Mouse (Mus musculus): ENCODE results near the gene Cdh22.

Cdh22 gene

DNA sequence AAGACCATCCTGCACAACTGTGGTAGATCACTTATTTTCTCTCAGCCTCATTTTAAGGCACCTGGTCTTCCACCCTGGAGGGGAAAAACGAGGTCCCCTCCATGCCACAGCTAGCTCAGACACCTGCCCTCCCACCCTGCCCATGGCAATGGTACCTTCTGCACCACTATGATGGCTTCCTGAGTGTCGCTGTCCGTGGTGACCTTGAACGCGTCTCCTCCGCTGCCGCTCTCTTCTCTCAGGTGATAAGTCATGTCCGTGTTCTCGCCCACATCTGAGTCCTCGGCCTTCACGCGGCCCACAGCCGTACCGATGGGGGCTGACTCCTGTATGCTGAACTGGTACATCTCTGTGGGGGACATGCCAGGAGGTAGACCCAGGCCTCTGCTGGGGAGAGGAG lies 91.2 kb downstream of the Cdh22 start:
- DNase-seq, result no peak

DNA sequence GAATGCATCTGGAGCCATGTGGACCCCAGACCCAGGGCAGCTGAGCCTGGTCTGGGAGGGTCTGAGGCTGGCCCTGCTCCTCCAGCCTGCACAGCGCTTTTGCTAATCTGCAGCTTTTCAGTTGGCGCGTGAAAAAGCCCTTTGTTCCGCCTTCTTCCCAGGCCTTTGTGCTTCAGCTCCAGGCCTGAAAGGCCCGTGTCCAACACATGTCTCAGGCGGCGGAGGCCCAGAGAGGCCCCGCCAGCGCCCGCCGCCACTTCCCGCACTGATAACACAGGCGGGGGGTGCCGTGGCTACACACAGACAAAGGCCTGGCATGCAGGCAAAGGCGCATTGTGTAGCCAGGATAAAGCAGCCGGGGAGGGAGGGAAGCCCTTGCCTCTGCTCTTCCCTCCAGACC lies 98.6 kb downstream of the Cdh22 start:
- DNase-seq, result peak; percentile 12

DNA sequence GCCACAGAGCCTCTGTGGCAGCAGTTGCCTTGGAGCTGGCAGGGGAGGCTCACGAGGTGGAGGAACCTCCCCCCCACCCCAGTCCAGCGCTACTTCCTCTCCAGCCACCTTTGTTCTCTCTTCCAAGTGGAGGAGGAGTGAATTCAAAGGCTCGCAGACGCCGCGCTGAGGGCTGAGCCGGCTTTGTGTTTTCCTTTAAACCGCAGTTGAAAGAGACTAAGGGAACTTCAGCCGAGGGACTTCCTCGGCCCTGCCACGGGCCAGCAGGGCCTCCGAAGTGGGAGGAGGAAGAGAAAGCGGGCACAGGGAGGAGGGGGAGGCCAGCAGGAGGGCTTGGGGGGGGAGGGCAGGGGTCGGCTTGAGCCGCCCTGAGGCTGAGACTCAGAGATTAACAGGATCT lies 101.1 kb downstream of the Cdh22 start:
- no peak for DNase-seq

DNA sequence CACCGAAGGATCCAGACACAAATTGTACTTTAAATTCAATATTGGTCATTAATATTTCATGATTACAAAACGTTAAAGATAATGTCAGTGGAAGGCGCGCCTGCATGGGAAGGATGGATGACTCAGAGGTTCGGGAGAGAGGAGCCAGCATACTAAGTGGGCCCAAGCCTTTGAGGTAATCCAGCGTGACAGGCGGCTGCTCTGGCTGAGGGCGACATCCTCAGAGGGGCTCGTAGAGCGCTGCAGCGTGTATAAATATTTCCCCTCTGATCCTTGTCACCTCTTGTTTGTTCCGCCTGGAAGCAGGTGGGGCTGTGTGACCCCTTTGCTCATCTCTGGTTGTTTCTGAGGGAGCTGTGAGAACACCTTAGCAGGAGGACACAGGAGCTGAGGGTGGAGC lies 103.2 kb downstream of the Cdh22 start:
- no peak for DNase-seq

DNA sequence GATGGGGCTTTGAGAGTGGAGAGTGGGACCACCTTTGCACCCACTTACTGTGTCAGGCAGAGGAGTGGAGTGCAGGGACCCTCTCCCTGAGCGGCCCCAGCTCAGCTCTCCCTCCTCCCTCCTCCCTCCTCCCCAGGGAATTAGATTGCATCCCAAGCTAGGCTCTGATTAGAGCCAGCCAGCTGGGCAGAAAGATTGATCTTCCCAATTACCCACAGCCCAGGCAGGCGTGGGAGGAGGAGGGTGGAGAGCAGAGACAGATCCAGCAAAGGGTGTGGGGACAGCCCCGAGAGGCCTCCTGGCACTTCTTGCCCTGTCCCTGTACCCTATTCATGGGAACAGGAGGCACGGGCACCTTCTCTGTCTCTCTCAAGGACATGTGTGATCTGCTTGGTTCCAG lies 105.5 kb downstream of the Cdh22 start:
- DNase-seq, result no peak

DNA sequence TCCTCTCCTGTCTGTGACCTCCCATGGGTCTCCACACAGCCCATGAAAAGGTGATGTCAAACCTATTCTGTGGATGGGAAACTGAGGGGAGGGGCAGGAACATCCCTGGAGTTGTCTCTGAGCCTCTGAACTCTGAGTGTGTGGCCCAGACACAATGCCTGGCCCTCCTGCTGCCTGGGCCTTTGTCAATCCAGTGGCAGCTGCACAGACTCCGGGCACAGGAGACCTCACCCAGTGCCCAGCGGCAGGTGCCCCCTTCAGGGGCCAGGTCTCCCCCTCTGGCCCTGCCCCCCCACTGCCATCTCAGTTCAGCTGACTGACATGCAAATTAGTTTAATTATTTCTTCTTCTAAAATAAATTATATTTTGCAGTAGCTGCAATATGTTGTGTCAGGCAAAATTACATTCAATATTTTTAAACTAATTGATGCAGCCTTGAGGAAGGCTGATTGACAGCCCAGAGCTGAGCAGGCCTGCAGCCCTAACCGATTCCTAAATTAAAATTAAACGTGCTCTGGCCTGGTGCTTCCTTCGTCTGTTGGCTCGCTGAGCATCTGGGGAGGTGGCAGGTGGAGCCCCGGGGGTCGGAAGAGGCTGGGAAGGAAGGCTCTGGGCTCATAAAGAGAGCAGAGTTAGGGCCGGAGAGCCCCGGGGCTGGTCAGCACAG lies 107.6 kb downstream of the Cdh22 start:
- DNase-seq, result no peak

DNA sequence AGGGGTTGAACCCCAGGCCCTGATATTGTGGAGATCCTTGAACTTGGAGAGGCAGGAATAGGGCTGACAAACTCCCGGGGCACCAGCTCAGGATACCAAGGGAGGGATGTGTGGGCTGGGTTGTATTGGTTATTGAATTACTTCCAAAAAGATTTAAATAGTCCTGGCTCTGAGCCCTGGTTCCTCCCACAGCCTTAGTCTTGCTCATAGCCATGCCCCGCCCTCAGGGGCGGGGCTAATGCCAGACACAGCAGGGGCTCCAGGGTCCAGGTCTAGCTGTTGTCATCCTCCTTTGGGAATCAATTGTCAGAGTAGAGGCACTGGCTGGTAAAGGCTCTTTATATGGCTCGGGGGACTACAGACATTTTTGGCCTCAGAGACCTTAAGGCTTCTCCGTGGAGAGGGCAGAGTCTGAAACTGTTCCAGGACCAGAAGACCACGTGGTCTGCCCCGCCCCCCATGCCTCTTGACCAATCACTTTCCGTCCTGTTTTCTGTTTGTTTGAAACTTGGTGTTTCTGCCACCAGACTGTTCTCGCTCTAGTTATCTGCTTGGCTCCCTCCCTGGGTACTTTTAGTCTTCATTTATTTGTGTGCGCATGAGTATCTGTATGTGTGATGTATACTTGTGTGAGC lies 113.3 kb downstream of the Cdh22 start:
- peak; percentile 49 for DNase-seq

DNA sequence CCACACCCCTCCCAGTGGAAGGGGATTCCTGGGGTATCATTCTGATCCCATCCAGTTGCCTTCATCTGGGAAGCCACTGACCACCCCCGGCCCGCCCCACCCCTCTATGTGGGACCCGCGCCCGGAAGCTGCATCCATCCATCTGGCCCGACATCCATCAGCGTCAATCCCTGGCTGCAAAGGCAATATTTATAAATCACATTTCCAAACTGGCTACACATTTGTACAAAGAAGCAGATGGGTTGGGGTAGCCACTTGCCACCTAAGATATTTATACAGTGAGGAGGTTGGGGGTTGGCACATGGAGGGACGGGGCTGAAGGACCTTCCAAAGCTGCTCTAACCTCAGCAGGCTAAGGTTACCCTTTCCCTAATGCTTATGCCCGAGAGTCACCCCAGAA lies 113.9 kb downstream of the Cdh22 start:
- DNase-seq, result no peak

DNA sequence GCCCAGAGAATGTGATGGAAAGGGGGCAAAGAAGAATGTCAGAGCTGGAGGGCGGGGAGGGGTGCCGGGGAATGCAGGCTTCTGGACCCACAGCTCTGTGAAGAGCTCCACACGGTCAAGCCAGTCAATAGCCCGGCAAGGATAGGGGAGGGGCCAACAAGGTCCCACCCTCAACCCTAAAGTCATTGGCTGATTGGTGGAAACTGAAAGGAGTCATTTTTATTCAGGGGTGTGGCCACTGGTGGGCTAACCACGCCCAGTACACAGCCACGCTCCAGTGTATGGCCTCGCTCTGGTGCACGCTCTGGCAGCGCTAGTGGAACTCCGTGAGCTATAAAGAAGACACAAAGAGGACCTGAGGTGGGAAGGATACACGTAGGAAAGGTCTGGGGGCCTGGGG lies 120.9 kb downstream of the Cdh22 start:
- DNase-seq, result no peak

DNA sequence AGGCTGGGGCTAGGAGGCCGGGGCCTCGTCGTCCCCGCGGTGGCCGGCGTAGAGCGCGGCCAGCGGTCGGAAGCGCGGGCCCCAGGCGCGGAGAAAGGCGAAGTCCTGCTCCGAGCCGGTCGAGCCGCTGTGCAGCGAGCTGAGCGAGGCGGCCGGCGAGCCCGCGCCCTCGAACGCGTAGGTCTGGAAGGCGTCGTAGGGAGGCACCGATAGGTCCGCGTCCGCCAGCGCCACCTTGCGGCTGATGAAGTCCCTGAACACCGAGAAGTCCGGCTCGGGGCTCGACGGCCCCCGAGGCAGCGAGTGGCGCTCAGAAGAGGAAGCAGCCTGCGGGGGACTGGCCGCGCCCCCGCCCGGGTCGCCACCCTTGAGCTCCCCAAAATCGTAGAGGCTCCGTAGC lies 122.5 kb downstream of the Cdh22 start:
- peak; percentile 55 for DNase-seq

DNA sequence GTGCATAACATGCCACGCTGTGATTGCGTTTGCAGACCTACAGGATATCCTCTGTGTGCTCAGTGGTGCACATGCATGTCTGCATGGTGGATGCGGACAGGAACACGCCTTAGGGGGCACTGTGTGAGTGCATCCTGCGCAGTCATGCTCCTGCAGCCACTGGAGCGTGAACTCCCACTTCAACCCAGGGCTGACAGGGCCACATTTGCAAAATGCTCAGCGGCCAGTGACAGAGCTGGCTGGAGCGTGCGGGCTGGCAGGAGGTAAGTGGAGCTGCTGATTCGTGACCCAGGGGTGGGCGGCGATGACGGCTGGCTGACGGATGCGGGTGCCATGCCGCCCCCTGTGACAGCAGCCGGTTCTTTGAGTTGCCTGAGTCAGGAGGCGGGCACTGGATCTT lies 128.1 kb downstream of the Cdh22 start:
- peak; percentile 39 for DNase-seq

DNA sequence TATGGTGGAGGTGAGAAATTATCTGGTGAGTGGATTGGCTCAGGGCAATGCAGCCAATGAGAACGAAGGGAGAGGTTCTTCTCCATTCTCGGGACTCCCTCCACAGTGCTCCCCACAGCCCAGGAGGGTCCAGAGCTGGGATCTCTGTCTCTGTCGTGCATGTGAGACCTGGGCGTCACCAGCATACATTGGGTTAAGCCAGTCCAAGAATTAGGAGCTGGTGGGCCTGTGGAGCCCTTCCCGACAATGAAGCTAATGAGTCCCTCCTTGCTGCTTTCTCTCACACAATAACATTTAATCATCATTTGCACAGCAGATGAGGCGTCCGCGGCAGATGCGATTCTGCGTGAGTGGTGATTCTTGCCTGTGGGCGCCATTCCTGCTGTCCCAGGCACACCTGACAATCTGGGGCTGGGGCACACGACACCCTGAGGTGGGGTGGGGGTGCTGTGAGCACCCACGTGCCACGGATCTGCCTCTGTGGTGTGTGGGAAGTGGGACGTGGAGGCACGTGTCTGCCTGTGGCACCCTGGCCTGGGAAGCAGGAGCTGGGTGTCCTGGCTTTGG lies 129.1 kb downstream of the Cdh22 start:
- peak; percentile 53 for DNase-seq

DNA sequence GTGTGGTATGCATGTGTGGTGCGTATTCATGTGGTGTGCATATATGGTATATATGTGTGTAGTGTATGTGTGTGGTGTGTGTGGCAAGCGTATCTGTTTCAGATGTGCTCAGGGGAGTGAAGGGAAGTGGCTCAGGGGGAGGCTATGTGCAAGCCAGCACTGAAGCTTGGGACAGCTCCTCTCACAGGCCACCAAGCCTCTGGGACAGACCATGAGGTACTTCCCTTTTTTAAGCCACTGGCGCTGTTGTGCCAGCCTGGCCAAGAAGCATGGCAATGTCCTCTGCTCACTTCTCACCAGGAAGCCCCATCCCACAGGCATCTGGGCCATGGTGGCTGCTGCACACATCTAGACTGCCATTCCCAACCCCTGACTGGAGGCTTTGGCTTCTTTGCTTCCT lies 131.7 kb downstream of the Cdh22 start:
- DNase-seq, result no peak

DNA sequence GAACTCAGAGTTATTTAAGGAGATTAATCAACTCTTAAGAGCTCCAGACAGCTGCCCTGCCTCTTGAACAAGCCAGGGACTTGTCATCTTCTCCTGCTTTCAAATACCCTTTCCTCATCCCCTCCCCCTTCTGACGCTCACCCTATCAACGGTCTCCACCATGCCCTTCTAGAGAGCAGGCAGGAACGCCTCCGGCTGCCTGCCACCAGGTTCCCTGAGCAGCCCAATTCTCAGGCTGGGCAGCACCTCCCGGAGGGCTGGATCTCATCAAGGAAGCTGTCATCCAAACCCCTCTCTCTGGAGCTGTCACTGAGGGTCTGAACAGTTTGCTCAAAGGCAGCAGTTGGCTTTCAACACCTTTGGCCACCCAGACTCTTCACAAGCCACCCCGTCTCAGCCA lies 133.9 kb downstream of the Cdh22 start:
- DNase-seq, result no peak

DNA sequence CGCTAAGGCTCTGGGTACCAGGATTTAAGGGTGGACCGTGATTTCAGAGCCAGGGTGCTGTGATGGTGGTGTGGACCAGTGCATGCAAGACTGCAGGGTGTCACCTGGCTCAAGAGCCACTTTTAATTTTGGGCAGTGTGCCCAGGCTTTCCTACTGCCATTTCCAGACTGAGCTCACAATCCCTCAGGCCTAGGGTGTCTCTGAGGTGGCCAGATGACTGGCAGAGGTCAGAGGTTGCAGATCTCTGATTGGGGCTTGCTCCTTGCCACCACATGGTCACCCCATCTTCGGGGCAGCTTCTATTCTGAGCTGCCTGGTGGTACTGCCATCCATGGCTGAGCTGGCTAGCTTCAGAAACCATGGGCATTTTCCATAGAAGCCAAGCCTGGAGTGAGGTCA lies 135.8 kb downstream of the Cdh22 start:
- no peak for DNase-seq

DNA sequence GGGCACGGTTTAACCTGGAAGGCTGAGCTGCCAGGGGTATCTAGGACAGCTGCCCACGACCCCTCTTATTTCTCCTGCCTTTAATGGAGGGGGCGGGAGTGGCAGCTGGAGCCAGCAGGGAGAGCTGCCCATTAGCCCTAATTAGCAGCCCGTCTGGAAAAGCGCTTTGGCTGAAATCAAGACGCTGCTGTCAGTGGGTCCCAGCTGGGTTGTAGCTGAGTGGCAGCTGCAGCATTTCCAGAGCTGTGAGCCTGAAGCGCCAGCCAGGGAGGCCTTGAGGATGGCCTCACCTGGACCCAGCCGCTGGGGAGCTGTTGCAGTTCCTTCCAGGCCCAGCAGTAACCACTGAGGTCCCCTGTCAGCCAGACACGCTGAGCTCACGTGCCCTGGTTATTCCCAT lies 138.3 kb downstream of the Cdh22 start:
- DNase-seq, result no peak

DNA sequence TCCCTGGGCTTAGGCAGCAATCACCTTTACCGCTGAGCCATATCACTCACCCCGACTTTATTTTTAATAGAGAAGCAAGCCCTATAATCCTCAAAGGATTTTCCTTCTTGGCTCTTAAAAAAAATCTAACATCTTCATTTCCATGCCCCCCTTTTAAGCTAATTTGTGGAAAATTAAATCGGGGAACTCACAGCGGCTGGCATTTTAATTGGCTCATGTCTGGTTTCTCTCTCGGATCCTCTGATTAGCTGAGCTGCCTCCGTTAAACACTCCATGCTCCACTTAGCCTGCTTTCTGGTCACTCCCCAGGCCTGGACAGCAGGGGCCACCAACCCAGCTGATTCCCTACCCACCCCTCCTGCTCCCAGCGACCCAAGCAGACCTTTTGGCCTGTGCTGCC lies 142.3 kb downstream of the Cdh22 start:
- DNase-seq, result no peak

DNA sequence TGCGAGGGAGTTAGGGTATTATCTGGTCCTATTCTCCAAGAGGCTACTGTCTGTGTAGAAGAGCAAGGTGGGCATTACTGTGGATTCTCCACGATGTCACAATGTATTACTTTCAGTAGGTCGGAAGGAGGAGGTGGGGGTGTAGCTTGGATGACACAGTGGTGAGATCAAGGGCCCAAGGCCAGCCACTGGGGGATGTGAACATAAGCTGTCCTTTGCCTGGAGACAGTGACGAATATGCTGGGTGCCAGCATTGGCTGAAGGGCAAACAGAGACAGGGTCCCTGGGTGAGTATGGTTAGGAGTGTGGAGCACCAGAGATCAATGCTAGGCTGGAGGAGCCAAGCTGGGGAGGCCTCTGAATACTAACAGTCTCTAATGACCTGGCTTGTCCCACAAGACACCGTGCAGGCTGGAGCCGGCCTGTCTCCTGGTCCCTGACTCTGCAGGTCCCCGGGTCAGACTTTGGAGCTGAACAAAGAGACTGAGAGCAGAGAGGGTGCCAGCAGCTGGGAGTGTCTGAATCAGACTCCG lies 143.2 kb downstream of the Cdh22 start:
- DNase-seq, result no peak

DNA sequence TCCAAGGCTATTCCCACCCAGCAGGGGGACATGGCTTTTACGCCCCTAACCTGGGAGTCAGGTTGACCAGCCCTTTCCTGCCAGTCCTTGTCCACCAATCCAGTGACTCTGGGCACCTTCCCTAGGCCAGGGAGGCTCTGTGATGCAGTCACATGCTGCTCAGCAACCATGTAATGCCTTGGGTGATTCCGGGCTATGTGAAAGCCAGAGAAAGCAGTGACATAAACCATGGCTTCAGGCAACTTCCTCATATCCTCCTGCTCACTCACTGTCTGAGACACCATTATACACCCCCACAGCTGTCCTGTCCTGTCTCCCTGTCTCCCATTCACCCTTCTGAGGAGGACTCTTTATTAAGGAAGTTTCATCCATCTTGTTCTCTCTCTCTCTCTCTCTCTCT lies 144.0 kb downstream of the Cdh22 start, which contains the start of gene 1700025C18Rik:
Gene 1700025C18Rik, minus strand, starts transcription at position 101 of the 400 bp plus-strand sequence.
- DNase-seq, result no peak

DNA sequence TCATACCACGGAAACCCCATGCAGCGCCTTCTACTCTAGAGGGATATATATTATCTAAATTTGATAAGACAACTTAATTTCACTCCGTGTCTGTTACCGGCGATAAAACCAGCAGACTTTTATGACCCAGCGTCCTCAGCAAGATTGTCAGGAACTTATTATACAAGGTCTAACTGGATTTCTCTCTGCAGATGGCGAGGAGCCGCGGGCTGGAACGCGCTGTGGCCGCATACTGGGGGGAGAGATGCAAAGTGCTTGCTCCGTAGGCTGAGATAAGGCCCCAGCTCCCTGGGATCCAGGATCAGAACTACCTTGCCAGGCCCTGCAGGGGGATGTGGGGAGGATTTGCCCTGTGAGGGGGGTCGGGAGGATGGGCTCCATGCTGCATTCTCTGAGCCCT lies 145.2 kb downstream of the Cdh22 start:
- no peak for DNase-seq

DNA sequence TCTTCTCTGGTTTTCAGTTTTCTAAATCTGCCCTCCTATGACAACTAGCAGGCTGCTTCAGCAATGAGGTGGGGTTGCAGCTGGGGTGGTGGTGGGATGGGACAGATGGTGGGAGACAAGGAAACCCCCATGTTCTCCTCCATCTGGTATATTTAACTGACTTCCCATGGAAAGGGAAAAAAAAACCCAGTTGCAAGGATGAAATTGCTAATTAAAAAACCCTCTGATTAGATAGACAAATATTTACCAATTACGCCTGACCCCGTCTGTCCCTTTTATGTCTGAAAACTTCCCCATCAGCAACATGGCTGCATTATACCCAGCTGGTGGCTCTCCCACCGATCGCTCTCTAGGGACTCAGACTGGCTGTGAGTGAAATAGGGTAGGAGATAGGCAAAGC lies 148.0 kb downstream of the Cdh22 start:
- no peak for DNase-seq

DNA sequence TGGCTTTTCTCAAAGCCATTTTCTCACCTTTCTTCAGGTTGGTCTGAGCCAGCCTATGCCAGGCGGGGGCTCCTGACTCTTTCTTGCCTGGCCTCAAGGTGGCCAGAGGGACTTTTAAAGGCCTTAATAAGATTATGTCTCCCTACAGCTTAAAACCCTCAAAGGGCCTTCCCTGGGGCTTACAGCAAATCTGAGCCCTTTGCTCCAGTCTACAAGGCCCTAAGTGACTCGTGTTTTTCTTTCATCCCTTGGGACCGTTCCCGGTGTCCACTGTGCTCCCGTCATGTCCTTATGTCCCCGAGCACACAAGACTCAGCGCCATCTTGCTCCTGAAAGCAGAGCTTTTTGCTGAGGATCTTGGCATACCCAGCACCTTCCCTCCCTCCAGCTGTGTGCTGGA lies 153.4 kb downstream of the Cdh22 start:
- no peak for DNase-seq

DNA sequence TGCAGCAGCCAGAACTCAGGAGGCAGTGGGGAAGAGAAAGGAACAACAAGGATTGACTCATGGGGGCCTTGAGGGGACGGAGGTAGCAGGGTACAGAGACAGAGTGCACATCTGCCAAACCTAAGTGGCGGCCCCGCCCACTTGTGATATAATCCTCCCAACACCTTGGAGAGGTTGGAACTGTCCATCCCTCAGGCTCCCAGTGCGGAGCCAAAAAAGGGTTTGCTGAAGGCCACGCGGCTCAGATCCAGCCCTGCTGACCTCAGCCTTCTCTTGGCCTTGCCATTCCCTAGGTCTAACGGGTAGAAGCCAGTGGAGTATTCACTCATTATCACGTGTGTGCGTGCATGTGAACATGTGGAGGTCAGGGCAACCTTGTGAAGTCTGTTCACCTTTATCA lies 154.0 kb downstream of the Cdh22 start:
- DNase-seq, result no peak

DNA sequence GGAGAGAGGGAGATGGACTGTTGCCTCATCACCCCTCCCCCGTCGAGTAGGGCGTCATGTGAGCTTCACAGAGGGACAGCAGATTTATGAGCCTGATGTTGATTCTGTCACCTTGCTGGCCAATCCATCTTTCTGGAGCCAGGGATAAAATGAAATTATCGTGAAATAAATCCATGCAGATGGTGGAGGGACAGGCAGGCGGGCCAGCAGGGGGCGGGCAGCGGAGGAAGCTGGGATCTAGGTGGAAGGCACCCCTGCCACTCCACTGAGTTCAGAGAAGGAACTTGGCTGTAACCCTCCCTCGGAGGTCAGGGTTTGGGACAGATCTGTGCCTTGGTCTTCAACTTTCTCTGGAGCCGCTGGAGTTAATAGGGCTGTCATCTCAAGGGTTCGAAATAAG lies 156.0 kb downstream of the Cdh22 start:
- no peak for DNase-seq

All from right cerebral cortex, adult 18-20 months (tissue).